Mouse (Mus musculus) gastrocnemius, adult 2 months (tissue): ENCODE measurements around the gene Klhdc8b. TPM values are rescaled to one million over a fixed set of nuclear protein-coding genes. Genes with fewer than 3 reads are reported as not detected.

ENCODE experiments used
- DNase-seq: peaks from one replicate; pipeline ENCODE4 v3.0.0; 2022
- H3K27ac ChIP-seq: fragments of 200-600 bp; 2 replicates; pipeline ENCODE4 v1.8.1; 2022; ENCODE audit warnings: mild to moderate bottlenecking
- H3K4me3 ChIP-seq: fragments of 200-600 bp; 2 replicates; pipeline ENCODE4 v1.8.1; 2022; ENCODE audit warnings: mild to moderate bottlenecking, moderate library complexity
- CTCF ChIP-seq: fragments of 200-600 bp; IDR thresholded peaks from 2 replicates; pipeline ENCODE4 v1.8.1; 2022; ENCODE audit warnings: antibody characterized with exemption, mild to moderate bottlenecking, moderate library complexity
- intact Hi-C: fragments of 180-260 bp; cut with DNase I; formaldehyde crosslinking; loops from one replicate; pipeline ENCODE4 v1.15.1; 2025
- total RNA-seq, 2 experiments: library from RNA; stranded (reverse); gene quantifications; 2 replicates each; pipeline ENCODE4 v1.2.3; 2021

Klhdc8b gene
- total RNA-seq, 2 experiments from 2014 or later = 1.7 to 2.5 TPM

DNA sequence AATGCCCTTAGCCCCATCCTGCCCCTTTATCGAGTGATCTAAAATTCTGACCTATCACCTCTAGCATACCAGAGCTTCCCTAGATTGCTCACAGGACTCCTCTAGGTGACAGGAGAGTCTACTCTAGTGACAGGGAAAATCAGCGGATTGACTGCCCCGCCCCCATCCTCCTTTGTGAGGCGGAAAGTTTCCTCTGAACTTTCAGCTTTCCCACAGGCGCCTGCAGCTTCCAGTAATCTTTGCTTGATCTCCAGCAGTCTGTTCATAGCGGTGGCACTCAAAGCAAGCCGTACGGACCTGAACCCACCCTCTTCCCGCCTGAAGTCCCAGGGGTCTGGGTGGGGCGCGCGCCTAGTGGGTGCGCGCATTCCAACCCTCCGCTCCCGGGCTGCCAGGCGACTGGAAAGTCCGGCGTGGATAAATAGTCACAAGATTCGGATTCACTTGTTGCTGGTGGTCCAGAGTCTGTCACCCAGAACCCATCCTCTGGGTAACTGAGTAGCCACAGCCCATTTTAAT is 17.3 kb upstream of the Klhdc8b start:
- peak overlapping the region; percentile 86 for H3K4me3 ChIP-seq
- no peak for TF ChIP-seq CTCF
- peak overlapping the region; percentile 96 for H3K27ac ChIP-seq
- peak; percentile 93 for DNase-seq
- intact Hi-C loops = no loop called here

DNA sequence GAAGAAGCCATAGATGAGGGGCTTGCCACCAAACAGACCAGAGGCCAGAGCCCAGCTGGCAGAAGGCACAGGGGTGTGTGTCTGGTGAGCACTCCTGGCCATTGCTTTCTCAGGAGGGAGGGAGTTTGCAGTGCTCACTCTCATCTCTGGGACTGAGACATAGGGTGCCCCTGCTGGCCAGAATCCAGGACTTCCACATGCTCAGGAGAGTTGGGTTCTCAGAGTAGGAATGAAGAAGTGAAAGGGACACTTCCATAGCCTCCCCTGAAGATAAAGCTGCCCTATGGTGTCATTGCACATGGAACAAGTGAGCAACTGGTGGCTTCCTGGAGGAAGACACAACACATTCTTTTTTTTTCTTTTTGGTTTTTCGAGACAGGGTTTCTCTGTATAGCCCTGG is 13.1 kb upstream of the Klhdc8b start:
- Histone ChIP-seq H3K4me3 (no peak overlapping the region), H3K27ac (no peak overlapping the region)
- DNase-seq = no peak
- intact Hi-C loops = no loop called here
- no peak for TF ChIP-seq CTCF

DNA sequence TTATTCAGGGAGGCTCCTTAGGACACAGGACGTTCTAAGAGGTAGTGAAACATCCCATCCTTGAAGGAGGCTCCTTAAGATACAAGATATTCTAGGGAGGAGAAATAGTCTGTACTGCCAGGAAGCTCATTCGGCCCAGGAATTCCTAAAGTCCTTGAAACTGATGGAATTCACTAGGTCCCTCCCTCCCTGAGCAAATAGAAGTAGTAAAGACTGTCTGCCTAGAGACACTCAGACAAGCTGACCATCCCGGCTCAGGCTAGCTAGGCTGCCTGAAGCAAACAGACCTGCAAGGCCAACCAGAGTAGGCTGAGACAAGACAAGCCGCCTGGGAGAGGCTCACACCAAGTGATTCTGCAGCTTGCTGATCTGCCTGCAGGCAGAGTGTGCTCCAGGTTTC is 8.5 kb upstream of the Klhdc8b start:
- Histone ChIP-seq H3K27ac (no peak overlapping the region), H3K4me3 (no peak overlapping the region)
- DNase-seq = no peak
- intact Hi-C loops = no loop called here
- no peak for TF ChIP-seq CTCF

DNA sequence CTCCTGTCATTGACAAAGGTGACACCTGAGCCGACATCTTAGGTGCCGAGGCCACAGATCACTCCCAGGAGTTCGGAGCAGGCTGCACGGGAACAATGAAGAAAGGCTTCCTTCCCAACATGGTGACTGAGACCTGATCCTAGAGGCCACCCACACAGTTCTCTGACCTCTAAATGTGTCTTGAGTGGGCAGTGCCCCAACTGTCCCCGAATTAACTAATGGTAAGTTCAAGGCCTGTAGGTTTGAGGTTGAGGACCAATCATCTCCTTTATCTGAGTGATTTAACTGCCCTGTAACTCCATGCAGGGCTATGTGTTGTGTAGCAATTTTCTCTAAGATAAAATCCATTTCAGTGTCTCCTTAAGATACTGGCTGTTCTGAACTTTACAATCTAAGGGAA is 8.0 kb upstream of the Klhdc8b start:
- intact Hi-C loops = no loop called here
- DNase-seq = no peak
- Histone ChIP-seq H3K27ac (no peak overlapping the region), H3K4me3 (no peak overlapping the region)
- TF ChIP-seq CTCF = no peak

DNA sequence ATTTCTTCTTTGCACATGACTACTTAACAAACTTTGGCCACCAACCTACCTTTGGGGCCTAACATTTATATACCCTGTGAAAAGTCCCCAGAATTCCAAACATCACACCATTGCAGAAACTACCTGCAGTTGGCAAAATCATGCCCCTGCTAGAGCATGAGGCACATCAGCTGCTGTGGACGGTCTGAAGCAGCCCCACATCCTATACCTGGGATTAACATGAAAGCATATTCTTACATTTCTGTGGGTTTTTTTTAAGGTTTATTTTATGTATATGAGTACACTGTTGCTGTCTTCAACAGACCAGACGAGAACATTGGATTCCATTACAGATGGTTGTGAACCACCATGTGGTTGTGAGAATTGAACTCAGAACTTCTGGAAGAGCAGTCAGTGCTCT is 4.8 kb upstream of the Klhdc8b start:
- TF ChIP-seq CTCF = no peak
- no peak for DNase-seq
- Histone ChIP-seq H3K4me3 (no peak overlapping the region), H3K27ac (no peak overlapping the region)
- intact Hi-C loops = no loop called here

DNA sequence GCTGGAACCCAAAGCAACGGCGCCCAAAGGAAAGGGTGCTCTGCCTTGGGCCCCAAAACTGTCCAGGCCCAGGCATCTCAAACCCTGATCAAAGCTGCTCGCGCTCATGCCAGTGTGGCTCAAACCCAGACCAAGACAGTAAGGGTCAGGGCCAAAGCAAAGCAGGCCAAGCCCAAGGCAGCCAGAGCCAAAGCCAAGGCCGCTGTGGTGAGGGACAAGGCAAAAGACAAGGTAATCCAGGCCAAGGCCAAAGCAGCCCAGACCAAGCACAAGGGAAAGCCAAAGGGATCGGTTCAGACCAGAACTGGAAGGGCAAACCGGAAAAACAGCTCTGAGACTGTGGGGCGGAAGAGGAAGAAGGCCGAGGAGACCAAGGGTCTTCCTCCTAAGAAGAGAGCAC is 2.3 kb upstream of the Klhdc8b start:
- TF ChIP-seq CTCF = no peak
- DNase-seq = no peak
- intact Hi-C loops = loop anchor here (5.0 kb wide), 1 partner anchor 49 kb away; no protein-coding TSS in a partner anchor
- H3K27ac ChIP-seq = no peak overlapping the region
- no peak overlapping the region for H3K4me3 ChIP-seq

DNA sequence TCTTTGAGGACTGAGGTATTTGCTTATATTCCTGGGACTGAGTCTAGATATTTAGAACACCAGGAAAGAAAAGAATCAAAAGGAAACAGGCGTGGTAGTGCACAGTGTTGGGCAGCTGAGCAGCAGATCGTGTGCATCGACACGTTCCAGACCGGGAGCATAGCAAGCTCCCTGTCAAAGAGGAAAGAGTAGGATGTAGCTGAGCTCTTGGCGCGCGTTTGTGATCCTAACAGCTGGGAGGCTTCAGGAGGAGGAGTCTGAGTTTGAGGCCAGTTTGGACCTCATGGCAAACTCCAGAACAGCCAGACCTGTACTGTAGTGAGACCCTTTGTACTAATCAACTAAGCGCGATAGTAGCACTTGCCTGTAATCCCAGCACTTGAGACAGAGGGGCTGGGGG is 811 bp upstream of the Klhdc8b start:
- peak overlapping the region; percentile 100 for H3K4me3 ChIP-seq
- DNase-seq = no peak
- TF ChIP-seq CTCF = no peak
- intact Hi-C loops = loop anchor here (5.0 kb wide), 1 partner anchor 50 kb away; no protein-coding TSS in a partner anchor
- H3K27ac ChIP-seq = peak overlapping the region; percentile 28

DNA sequence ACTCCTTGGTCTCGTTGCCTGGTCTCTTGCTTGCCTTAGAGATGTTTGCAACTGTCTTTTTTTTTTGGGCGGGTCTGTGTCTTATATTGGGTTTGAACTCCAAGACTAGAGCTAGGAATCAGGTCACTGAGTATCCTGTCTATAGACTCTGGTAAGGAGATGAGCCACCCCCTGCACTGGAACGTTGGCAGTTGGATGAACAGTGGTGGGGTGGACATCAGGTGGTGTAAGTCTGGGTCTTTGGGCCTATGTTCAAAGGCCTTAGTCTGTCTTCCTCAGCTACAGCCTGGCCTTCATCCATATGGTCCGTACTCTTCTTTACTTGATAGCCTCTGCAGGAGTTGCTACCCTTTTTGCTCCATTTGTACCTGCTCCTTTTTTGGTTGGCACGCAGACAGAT is 294 bp upstream of the Klhdc8b start:
- Histone ChIP-seq H3K4me3 (peak overlapping the region; percentile 100), H3K27ac (peak overlapping the region; percentile 94)
- intact Hi-C loops = loop anchor here (5.0 kb wide), 1 partner anchor 51 kb away; no protein-coding TSS in a partner anchor
- no peak for DNase-seq
- no peak for TF ChIP-seq CTCF

DNA sequence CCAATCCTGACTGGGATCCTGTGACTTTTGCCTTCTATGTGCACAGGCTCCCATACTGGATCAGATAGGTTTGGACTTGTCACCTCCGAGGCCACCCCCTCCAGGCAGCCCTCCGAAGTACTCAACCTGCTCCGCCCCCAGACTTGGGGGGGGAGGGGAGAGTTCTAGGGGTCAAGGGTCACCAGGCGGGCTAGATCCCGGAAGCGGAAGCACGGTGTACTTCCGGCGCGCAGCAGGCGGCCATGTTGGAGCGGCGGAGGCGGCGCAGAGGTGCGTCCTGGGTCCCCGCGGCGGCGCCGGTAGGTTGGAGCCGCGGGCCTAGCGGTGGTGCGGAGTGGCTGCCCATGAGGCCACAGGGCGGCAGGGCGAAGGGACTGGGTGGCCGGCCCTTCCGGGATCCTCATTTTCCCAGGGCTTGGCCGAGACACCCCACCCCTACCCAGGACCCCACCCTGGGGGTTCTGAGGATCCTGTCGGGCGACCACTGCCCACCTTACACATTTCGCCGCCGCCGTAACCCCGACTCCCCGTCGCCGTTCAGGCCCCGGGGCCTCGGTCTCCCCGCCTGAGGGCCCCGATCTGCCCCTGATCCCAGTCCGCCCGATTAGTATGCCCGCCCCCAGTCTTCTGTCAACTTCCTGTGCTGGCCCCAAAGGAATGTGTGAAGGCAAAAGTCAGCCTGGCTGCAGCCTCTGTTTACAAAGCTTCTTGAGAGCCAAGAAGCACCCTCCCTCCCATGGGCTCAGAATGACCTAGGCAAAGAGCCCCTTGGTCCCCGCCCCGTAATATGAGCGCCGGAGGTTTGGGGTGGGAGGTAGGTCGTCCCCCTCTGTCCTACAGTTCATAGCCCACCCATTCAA is 832 bp downstream of the Klhdc8b start, which contains the start of gene Ccdc71:
Gene Ccdc71 (plus strand): TSS at position 209 of the 860 bp plus-strand sequence.
- 0 out of 2 replicates have a peak, but pooled peaks have one; percentile 4 for TF ChIP-seq CTCF
- intact Hi-C loops = loop anchor here (5.0 kb wide), 1 partner anchor 52 kb away; no protein-coding TSS in a partner anchor
- peak within 1 kb of the TSS; percentile 94 for H3K27ac ChIP-seq
- peak within 1 kb of the TSS; percentile 100 for H3K4me3 ChIP-seq
- peak; percentile 92 for DNase-seq

DNA sequence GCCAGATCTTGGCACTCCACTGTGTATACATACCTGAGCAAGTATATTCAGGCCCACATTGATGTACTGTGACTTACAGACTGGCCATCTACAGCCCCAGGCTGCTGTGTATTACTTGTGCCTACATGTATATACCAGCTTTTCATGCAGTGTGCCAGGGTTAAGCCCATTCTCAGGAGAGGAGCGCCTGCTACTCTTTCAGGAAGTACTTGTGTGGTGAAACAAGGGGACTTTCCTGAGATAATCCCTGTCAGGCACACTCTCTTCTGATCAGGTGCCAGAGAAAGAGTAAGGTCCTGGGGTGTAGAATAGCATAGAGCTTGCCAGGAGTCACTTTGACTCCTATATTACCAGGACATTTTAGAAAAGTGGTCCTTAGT is 1.5 kb downstream of the Klhdc8b start:
- peak overlapping the region; percentile 94 for H3K27ac ChIP-seq
- intact Hi-C loops = loop anchor here (5.0 to 10.0 kb wide), 2 partner anchors 52 to 75 kb away; no protein-coding TSS in a partner anchor
- DNase-seq = no peak
- H3K4me3 ChIP-seq = peak overlapping the region; percentile 100
- no peak for TF ChIP-seq CTCF

DNA sequence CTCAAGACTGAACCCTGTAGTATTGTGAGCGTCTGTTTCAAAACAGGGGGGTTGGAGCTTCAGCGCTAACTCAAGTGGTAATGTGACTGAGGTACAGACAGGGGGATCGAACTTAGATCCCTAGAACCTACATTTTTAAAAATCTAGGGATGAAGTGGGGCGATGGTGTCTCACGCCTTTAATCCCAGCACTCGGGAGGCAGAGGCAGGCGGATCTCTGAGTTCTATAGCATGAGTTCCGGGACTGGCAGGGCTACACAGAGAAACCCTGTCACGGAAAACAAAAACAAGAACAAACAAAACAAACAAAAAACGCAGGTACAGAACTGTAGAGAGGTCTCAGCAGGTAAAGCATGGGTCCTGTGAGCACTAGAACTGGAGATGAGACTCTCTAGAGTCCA is 4.4 kb downstream of the Klhdc8b start:
- Histone ChIP-seq H3K4me3 (no peak overlapping the region), H3K27ac (no peak overlapping the region)
- no peak for DNase-seq
- intact Hi-C loops = loop anchor here (10.0 kb wide), 1 partner anchor 72 kb away; no protein-coding TSS in a partner anchor
- TF ChIP-seq CTCF = no peak

DNA sequence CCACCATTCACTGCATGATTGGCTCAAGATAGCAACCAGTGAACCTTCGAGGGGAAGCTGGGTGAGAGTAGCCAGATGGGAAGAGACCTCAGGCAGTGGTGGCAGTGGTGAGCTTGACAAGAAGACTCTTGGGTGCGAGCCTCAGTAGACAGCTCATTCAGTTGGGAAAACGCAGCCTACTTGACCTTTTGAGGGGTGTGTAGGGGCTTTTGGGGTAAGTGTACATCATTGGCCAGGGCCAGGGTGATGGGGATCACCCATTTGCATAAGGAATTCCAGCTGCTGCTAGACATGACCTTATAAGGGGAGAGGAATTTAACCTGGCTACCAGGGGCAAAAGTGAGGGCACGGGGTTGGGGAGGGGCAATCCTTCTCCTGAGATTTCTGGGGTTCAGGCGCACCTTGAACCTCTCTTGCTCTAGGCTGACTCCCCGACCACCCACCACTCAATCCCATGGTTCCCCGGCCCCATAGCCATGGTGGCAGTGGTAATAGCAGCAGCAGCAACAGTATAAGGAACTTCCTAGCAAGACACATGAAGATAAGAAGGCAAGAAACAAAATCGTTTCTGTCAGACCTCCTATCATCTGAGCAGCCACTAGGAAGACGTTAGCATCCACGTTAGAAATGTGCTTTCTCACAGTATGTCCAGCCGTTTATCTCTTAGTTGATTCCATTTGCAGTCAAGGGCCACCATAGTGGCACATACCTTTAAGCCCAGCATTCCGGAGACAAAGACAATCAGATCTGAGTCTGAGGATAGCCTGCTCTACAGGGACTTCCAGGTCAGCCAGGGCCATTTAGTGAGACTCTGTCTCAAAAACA is 5.4 kb downstream of the Klhdc8b start:
- intact Hi-C loops = loop anchor here (10.0 kb wide), 1 partner anchor 71 kb away; no protein-coding TSS in a partner anchor
- no peak for DNase-seq

More for the DNA sequence above, 5.4 kb downstream of the Klhdc8b start:
- no peak overlapping the region for H3K27ac ChIP-seq
- no peak overlapping the region for H3K4me3 ChIP-seq
- no peak for TF ChIP-seq CTCF
